Mouse (Mus musculus): Measurements from ENCODE around the gene Lrrc10b.

Gene Lrrc10b

GRCm38 (mm10) chr19:10456752-10457483 is at the start of gene Lrrc10b:
Gene Lrrc10b (minus strand): TSS chr19:10457473.
- DNase-seq (ENCODE audit: low spot score), result no peak

- DNase-seq (ENCODE audit: low spot score), result peak; percentile 46
Measured at GRCm38 (mm10) chr19:10502571-10502970, 45.3 kb upstream of the Lrrc10b start.

GRCm38 (mm10) chr19:10500581-10500980 is 43.3 kb upstream of the Lrrc10b start:
- DNase-seq (ENCODE audit: low spot score), result no peak

- no peak for DNase-seq (ENCODE audit: low spot score)
Measured at GRCm38 (mm10) chr19:10497512-10498160, 40.4 kb upstream of the Lrrc10b start.

GRCm38 (mm10) chr19:10496976-10497375 is 39.7 kb upstream of the Lrrc10b start:
- no peak for DNase-seq (ENCODE audit: low spot score)

- DNase-seq (ENCODE audit: low spot score), result no peak
Measured at GRCm38 (mm10) chr19:10495670-10496069, 38.4 kb upstream of the Lrrc10b start.

GRCm38 (mm10) chr19:10486264-10486738 is 29.0 kb upstream of the Lrrc10b start:
- DNase-seq (ENCODE audit: low spot score), result peak; percentile 52

GRCm38 (mm10) chr19:10482703-10483102 is 25.4 kb upstream of the Lrrc10b start, which contains the start of gene Ppp1r32:
Gene Ppp1r32 (minus strand): TSS chr19:10482928.
- DNase-seq (ENCODE audit: low spot score), result no peak

GRCm38 (mm10) chr19:10479541-10479940 is 22.3 kb upstream of the Lrrc10b start:
- no peak for DNase-seq (ENCODE audit: low spot score)

- no peak for DNase-seq (ENCODE audit: low spot score)
Measured at GRCm38 (mm10) chr19:10473779-10474178, 16.5 kb upstream of the Lrrc10b start.

GRCm38 (mm10) chr19:10472958-10473357 is 15.7 kb upstream of the Lrrc10b start:
- DNase-seq (ENCODE audit: low spot score), result no peak

- DNase-seq (ENCODE audit: low spot score), result no peak
Measured at GRCm38 (mm10) chr19:10469171-10469658, 11.9 kb upstream of the Lrrc10b start.

GRCm38 (mm10) chr19:10464427-10464826 is 7.2 kb upstream of the Lrrc10b start:
- DNase-seq (ENCODE audit: low spot score), result no peak

GRCm38 (mm10) chr19:10461584-10461983 is 4.3 kb upstream of the Lrrc10b start:
- DNase-seq (ENCODE audit: low spot score), result no peak

GRCm38 (mm10) chr19:10459907-10460306 is 2.6 kb upstream of the Lrrc10b start:
- no peak for DNase-seq (ENCODE audit: low spot score)

GRCm38 (mm10) chr19:10458096-10458495 is 823 bp upstream of the Lrrc10b start:
- no peak for DNase-seq (ENCODE audit: low spot score)

- DNase-seq (ENCODE audit: low spot score), result no peak
Measured at GRCm38 (mm10) chr19:10457484-10457800, 169 bp upstream of the Lrrc10b start.

GRCm38 (mm10) chr19:10455437-10455806 is 1.9 kb downstream of the Lrrc10b start:
- DNase-seq (ENCODE audit: low spot score), result no peak

- no peak for DNase-seq (ENCODE audit: low spot score)
Measured at GRCm38 (mm10) chr19:10454718-10455436, 2.4 kb downstream of the Lrrc10b start.

- peak; percentile 72 for DNase-seq (ENCODE audit: low spot score)
Measured at GRCm38 (mm10) chr19:10449708-10450107, 7.6 kb downstream of the Lrrc10b start.

GRCm38 (mm10) chr19:10449190-10449589 is 8.1 kb downstream of the Lrrc10b start:
- no peak for DNase-seq (ENCODE audit: low spot score)

GRCm38 (mm10) chr19:10448275-10448674 is 9.0 kb downstream of the Lrrc10b start:
- no peak for DNase-seq (ENCODE audit: low spot score)
